Mouse (Mus musculus) liver, embryonic 14.5 days (tissue): Measurements from ENCODE around the gene Fgd2.

Experiments
- CTCF ChIP-seq: IDR thresholded peaks from 2 replicates; pipeline ENCODE4 v1.5.1; 2016; ENCODE audit warnings: antibody characterized with exemption, low read depth, control low read depth
- EP300 ChIP-seq: IDR thresholded peaks from 2 replicates; pipeline ENCODE4 v1.6.1; 2016; ENCODE audit warnings: antibody characterized with exemption, low read depth

GRCm38 (mm10) chr17:29347126-29347644, 13.5 kb upstream of the Fgd2 start:
- no peak for TF ChIP-seq EP300
- no peak for TF ChIP-seq CTCF
